Mouse (Mus musculus) limb, embryonic 10.5 days (tissue): Measurements from ENCODE around the gene Lrfn3. TPM values are rescaled to one million over a fixed set of nuclear protein-coding genes. Genes with fewer than 3 reads are reported as not detected.

Experiments used
- DNase-seq: peaks from one replicate; pipeline ENCODE4 v3.0.0-alpha.2; 2017; ENCODE audit warnings: low spot score
- H3K27ac ChIP-seq: fragments of 300-500 bp; sonication (generic); 2 replicates; pipeline ENCODE4 v1.5.1; 2016; ENCODE audit warnings: mild to moderate bottlenecking
- H3K27me3 ChIP-seq: fragments of 300-500 bp; sonication (generic); 2 replicates; pipeline ENCODE4 v1.6.1; 2016; ENCODE audit warnings: low read depth, mild to moderate bottlenecking; ENCODE audit not compliant: poor library complexity, severe bottlenecking
- H3K36me3 ChIP-seq: fragments of 300-500 bp; sonication (generic); 2 replicates; pipeline ENCODE4 v1.6.1; 2016; ENCODE audit warnings: mild to moderate bottlenecking, moderate library complexity
- H3K4me1 ChIP-seq: fragments of 300-500 bp; sonication (generic); 2 replicates; pipeline ENCODE4 v1.6.1; 2016
- H3K4me3 ChIP-seq: fragments of 300-500 bp; sonication (generic); 2 replicates; pipeline ENCODE4 v1.5.1; 2016; ENCODE audit warnings: mild to moderate bottlenecking, moderate library complexity
- H3K9me3 ChIP-seq: fragments of 300-500 bp; sonication (generic); replicated peaks from 2 replicates; pipeline ENCODE4 v1.6.1; 2016; ENCODE audit warnings: mild to moderate bottlenecking
- WGBS: fragments of 180-500 bp; shearing (Covaris S2); methylation state at CpG from one replicate; pipeline ENCODE4 v1.1.7; 2016; 5-methylcytosine and 5-hydroxymethylcytosine counted together
- polyA plus RNA-seq: library from polyadenylated mRNA; unstranded; fragments of >200 nt; fragmentation: Nextera tagmentation; extraction: Ambion mirVana; gene quantifications from 2 replicates; pipeline ENCODE4 v1.2.1, GENCODE M21; 2016

Gene Lrfn3
- polyA plus RNA-seq, 1 experiment from 2014 or later: 4.2 TPM

GRCm38 (mm10) chr7:30367466-30367865 lies 4.9 kb upstream of the Lrfn3 start:
- Histone ChIP-seq H3K27me3 (peaks cover 25% of the 10 kb centered on the region), H3K4me3 (no peak overlapping the region), H3K9me3 (no peaks in the 10 kb centered on the region), H3K4me1 (peaks cover 19% of the 10 kb centered on the region), H3K36me3 (no peaks in the 10 kb centered on the region), H3K27ac (peak overlapping the region; percentile 38; the same call in 1 of the 2 replicates)
- no peak for DNase-seq
- 78% methylated on average over 2 of the region's 2 CpGs for WGBS

GRCm38 (mm10) chr7:30363344-30363738 lies 769 bp upstream of the Lrfn3 start:
- peaks cover 46% of the 10 kb centered on the region for H3K4me1 ChIP-seq
- H3K27ac ChIP-seq: peak overlapping the region; percentile 87; the same call in 1 of the 2 replicates
- WGBS: 69% methylated on average over 6 of the region's 6 CpGs
- peaks cover 17% of the 10 kb centered on the region for H3K36me3 ChIP-seq
- H3K4me3 ChIP-seq: peak overlapping the region; percentile 81
- DNase-seq: no peak
- H3K9me3 ChIP-seq: no peaks in the 10 kb centered on the region
- H3K27me3 ChIP-seq: peaks cover 28% of the 10 kb centered on the region

- Histone ChIP-seq H3K36me3 (peaks cover 26% of the 10 kb centered on the region), H3K27ac (no peak overlapping the region), H3K27me3 (peaks cover 20% of the 10 kb centered on the region), H3K4me1 (peaks cover 39% of the 10 kb centered on the region), H3K9me3 (no peaks in the 10 kb centered on the region), H3K4me3 (no peak overlapping the region)
- no peak for DNase-seq
- WGBS: 92% methylated on average over 17 of the region's 17 CpGs
These were observed 2.5 kb downstream of the Lrfn3 start for GRCm38 (mm10) chr7:30360028-30360427.

- no peak for DNase-seq
- peaks cover 13% of the 10 kb centered on the region for H3K27me3 ChIP-seq
- peaks cover 42% of the 10 kb centered on the region for H3K4me1 ChIP-seq
- no peak overlapping the region for H3K4me3 ChIP-seq
- H3K9me3 ChIP-seq: no peaks in the 10 kb centered on the region
- 85% methylated on average over 31 of the region's 31 CpGs for WGBS
- peaks cover 26% of the 10 kb centered on the region for H3K36me3 ChIP-seq
- no peak overlapping the region for H3K27ac ChIP-seq
These were observed 3.2 kb downstream of the Lrfn3 start for GRCm38 (mm10) chr7:30359276-30359865.

GRCm38 (mm10) chr7:30358378-30359186 lies 4.0 kb downstream of the Lrfn3 start:
- H3K27me3 ChIP-seq: 0 out of 2 replicates have a peak, but pooled peaks cover 5% of the 10 kb centered on the region
- no peaks in the 10 kb centered on the region for H3K9me3 ChIP-seq

GRCm38 (mm10) chr7:30354059-30354458 lies 8.5 kb downstream of the Lrfn3 start:
- no peaks in the 10 kb centered on the region for H3K9me3 ChIP-seq
- H3K36me3 ChIP-seq: peaks cover 9% of the 10 kb centered on the region; the same call in 1 of the 2 replicates
- peaks cover 12% of the 10 kb centered on the region for H3K27me3 ChIP-seq
- WGBS: 67% methylated on average over 4 of the region's 4 CpGs
- peaks cover 9% of the 10 kb centered on the region; the same call in 1 of the 2 replicates for H3K4me1 ChIP-seq
- no peak overlapping the region for H3K27ac ChIP-seq
- H3K4me3 ChIP-seq: no peak overlapping the region
- no peak for DNase-seq

More at GRCm38 (mm10) chr7:30358378-30359186, 4.0 kb downstream of the Lrfn3 start:
- Histone ChIP-seq H3K36me3 (peaks cover 26% of the 10 kb centered on the region), H3K4me3 (no peak overlapping the region), H3K4me1 (peaks cover 48% of the 10 kb centered on the region), H3K27ac (no peak overlapping the region)
- DNase-seq: no peak
- 76% methylated on average over 7 of the region's 7 CpGs for WGBS

GRCm38 (mm10) chr7:30353279-30353822 lies 9.2 kb downstream of the Lrfn3 start:
- no peak overlapping the region for H3K27ac ChIP-seq
- H3K4me1 ChIP-seq: peaks cover 9% of the 10 kb centered on the region; the same call in 1 of the 2 replicates
- peaks cover 20% of the 10 kb centered on the region for H3K27me3 ChIP-seq
- no peaks in the 10 kb centered on the region for H3K9me3 ChIP-seq
- 20% methylated on average over 6 of the region's 6 CpGs for WGBS
- no peak overlapping the region for H3K4me3 ChIP-seq
- H3K36me3 ChIP-seq: peaks cover 9% of the 10 kb centered on the region; the same call in 1 of the 2 replicates
- peak; percentile 63 for DNase-seq

GRCm38 (mm10) chr7:30347828-30348227 lies 14.7 kb downstream of the Lrfn3 start:
- H3K4me3 ChIP-seq: no peak overlapping the region
- no peaks in the 10 kb centered on the region for H3K36me3 ChIP-seq
- peaks cover 37% of the 10 kb centered on the region for H3K27me3 ChIP-seq
- no peaks in the 10 kb centered on the region for H3K9me3 ChIP-seq
- peak; percentile 81 for DNase-seq
- WGBS: 2% methylated on average over 30 of the region's 30 CpGs
- H3K4me1 ChIP-seq: peaks cover 8% of the 10 kb centered on the region; the same call in 1 of the 2 replicates
- H3K27ac ChIP-seq: no peak overlapping the region

- no peak overlapping the region for H3K4me3 ChIP-seq
- peaks cover 37% of the 10 kb centered on the region for H3K27me3 ChIP-seq
- 28% methylated on average over 21 of the region's 21 CpGs for WGBS
- no peak overlapping the region for H3K27ac ChIP-seq
- no peaks in the 10 kb centered on the region for H3K9me3 ChIP-seq
- H3K4me1 ChIP-seq: peaks cover 8% of the 10 kb centered on the region; the same call in 1 of the 2 replicates
- no peaks in the 10 kb centered on the region for H3K36me3 ChIP-seq
- peak; percentile 90 for DNase-seq
These were observed 15.8 kb downstream of the Lrfn3 start for GRCm38 (mm10) chr7:30346635-30347379.

GRCm38 (mm10) chr7:30339432-30340109 lies 23.0 kb downstream of the Lrfn3 start:
- no peak overlapping the region for H3K4me3 ChIP-seq
- 76% methylated on average over 5 of the region's 5 CpGs for WGBS
- no peaks in the 10 kb centered on the region for H3K36me3 ChIP-seq
- H3K27me3 ChIP-seq: peaks cover 16% of the 10 kb centered on the region
- no peak overlapping the region for H3K27ac ChIP-seq
- no peaks in the 10 kb centered on the region for H3K9me3 ChIP-seq
- DNase-seq: no peak
- H3K4me1 ChIP-seq: peaks cover 8% of the 10 kb centered on the region; the same call in 1 of the 2 replicates

GRCm38 (mm10) chr7:30336384-30336783 lies 26.2 kb downstream of the Lrfn3 start:
- Histone ChIP-seq H3K27me3 (peaks cover 40% of the 10 kb centered on the region), H3K27ac (no peak overlapping the region), H3K9me3 (no peaks in the 10 kb centered on the region), H3K36me3 (no peaks in the 10 kb centered on the region), H3K4me3 (no peak overlapping the region), H3K4me1 (peaks cover 8% of the 10 kb centered on the region; the same call in 1 of the 2 replicates)
- DNase-seq: peak; percentile 84
- WGBS: 5% methylated on average over 9 of the region's 9 CpGs

- WGBS: 81% methylated on average over 6 of the region's 6 CpGs
- no peaks in the 10 kb centered on the region for H3K9me3 ChIP-seq
- H3K4me1 ChIP-seq: peaks cover 9% of the 10 kb centered on the region; the same call in 1 of the 2 replicates
- DNase-seq: no peak
- no peak overlapping the region for H3K27ac ChIP-seq
- peaks cover 40% of the 10 kb centered on the region for H3K27me3 ChIP-seq
- H3K4me3 ChIP-seq: no peak overlapping the region
- H3K36me3 ChIP-seq: no peaks in the 10 kb centered on the region
These were observed 26.9 kb downstream of the Lrfn3 start for GRCm38 (mm10) chr7:30335688-30336087.
